Mouse (Mus musculus) kidney, postnatal 14 days (tissue): Measurements from ENCODE around the gene Rrm2.
"Not testable (repeated sequence)": the region's sequence is repeated elsewhere in the genome, so short reads cannot be mapped to it uniquely, and the experiment has no call there.

ENCODE experiments used
- DNase-seq: peaks from one replicate; pipeline ENCODE4 v3.0.0; 2022; ENCODE audit warnings: mixed read lengths

Gene Rrm2

DNA sequence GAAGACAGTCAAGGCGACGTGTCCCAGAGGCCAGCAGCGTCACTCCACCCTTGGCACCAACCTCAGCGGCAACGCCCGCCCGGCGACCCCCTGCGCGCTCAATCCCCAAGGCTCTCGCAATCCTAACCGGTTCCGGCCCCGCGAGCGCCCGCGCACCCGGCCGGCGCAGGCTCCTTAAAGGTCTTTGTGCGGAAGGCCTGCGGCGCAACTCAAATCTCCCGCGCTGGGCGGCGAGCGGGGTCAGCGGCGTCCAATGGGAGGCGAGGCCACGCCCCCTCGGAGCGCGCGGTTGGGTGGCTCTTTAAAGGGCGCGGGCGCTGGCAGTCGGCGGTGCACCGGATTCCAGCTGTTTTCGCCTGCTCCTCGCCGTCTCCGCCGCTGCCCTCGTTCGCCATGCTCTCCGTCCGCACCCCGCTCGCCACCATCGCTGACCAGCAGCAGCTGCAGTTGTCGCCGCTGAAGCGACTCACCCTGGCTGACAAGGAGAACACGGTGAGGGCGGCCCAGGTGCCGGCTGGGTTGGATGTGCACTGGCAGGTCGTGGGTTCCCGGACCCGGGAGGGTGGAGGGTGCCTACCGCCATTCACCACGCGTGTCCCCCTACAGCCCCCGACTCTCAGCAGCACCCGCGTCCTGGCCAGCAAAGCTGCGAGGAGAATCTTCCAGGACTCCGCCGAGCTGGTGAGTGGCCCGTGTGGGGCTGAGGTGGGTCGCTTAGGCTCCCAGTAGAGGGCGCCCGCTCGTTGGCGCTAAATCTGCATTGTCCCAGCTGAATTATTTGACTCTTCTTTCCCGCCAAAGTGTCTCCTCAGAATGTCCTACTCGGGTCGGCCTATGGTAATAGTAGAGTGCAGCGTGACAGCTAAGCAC lies at the start of gene Rrm2:
Gene Rrm2, plus strand, starts transcription at position 288 of the 870 bp plus-strand sequence.
- DNase-seq = peak; percentile 96

DNA sequence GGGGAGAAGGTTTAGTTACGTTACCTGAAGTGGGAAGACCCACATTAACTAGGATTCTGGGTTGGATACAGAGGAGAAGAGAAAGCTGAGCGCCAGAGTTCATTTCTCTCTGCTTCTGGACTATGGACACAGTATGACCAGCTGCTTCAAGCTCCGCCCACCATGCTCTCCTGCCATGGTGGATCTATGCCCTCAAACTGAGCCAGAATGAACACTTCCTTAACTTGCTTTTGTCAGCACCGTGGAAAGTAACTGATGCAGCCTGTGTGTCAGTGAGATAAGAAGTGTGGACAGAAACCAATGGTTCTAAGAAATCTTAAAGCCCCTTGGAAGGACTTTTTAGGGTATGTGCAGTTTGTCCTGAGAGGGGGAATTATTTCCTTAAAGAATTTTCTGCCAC lies 49.0 kb upstream of the Rrm2 start:
- DNase-seq = peak; percentile 59

DNA sequence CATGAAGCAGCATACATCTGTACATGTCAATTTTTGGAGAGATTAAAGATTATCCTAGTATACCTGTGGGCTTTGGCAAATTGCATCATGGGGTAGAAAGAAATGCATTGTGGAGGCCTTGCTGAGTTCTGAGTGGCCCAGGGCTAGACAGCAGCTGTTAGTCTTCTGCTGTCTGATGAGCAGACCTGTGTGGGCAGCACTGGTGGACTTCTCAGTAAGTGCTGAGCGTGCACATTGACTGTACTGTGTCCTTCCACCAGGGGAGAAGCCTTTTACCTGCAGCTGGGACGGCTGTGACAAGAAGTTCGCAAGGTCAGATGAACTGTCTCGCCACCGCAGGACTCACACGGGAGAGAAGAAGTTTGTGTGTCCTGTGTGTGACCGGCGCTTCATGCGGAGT lies 48.1 kb upstream of the Rrm2 start:
- DNase-seq = no peak

DNA sequence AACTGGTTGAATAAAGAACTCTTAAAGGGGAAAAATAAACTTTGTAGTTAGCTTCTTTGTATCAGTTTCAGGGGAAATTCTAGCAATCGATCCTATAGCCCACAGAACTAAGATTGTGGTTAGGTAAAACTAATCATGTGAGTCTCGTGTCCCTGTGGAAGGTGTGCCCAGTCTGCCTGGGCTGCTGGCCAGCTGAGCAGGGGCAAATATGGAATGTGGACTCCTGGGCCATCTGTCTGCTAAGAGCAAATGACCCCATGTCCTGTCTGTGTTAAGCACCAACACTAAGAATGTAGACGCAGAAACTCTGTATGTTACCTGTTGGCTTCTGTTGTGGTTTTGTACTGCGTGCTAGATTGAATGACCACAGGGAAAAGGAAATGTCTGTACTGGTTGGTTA lies 46.9 kb upstream of the Rrm2 start:
- peak; percentile 69 for DNase-seq

DNA sequence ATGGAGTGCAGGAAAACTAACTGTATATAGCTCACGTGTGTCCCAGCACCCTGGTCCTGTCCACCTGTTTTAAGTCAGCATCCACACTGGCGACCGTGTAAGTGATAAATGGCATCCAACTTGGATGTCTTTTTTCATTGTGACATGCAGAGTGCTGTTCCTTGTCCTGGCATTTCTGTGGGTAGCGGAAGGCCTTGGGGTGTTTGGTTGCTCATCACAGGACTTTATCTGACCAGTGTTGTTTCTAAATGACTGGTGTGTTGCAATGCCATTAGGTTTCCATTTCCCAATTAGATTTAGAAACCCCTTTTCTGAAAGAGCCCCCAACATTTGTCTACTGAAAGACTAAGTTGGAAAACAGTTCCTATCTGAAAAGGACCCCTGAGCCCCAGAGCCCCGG lies 45.9 kb upstream of the Rrm2 start:
- no peak for DNase-seq

DNA sequence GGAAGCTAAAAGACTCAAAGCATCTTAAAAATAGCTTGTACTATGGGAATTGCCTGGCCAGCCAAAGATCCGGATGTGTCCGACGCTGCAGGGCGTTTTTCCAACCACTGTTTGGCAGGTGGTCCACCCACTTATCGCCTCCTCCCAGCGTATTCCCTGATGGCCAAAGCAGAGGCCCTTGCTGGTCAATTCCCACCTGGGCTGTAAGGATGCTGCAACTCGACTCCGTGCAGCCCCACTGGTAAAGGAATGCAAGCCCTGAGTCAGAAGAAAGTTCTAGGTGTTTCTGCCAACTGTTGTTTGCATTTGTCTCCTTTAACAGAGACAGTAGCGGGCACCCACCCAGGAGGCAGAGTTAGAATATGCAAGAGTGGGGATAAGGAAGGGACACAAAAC lies 27.9 kb upstream of the Rrm2 start:
- DNase-seq = peak; percentile 40

DNA sequence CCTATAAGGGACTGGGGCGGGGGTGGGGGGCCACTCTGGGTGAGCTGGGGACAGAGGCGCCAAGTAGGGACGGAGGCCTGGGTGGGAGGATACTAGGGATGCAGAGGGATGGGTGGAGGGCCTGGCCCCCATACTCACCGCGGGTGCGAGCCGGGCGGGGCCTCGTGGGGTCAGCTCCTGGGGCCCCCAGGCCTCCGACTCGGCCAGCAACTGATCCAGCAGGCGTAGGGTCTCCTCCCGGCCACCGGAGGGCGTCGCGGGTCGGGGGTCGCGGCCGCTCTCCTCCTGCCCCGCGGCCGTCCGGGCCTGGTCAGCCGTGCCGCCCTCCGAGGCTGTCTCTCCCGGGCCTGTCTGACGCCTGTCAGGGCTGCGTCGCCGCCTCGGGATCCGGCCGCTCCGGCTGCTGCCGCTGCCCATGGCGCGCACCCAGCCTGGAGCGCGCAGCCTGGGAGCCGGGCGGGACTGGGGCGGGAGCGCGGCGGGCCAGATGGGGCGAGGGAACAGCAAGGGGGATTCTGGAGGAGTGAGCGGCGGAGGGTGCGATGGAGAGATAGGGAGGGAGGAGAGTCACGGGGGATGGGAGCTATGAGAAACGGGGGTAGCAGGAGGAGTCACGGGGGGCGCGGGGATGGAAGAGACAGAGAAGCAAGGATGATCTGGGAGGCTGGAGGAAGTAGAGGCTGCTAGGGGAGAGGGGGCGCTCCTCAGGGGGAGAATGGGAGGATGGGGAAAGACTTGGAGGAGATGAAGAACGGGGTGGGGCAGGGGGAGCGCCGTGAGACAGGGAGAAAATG lies 27.4 kb upstream of the Rrm2 start:
- DNase-seq = peak; percentile 44

DNA sequence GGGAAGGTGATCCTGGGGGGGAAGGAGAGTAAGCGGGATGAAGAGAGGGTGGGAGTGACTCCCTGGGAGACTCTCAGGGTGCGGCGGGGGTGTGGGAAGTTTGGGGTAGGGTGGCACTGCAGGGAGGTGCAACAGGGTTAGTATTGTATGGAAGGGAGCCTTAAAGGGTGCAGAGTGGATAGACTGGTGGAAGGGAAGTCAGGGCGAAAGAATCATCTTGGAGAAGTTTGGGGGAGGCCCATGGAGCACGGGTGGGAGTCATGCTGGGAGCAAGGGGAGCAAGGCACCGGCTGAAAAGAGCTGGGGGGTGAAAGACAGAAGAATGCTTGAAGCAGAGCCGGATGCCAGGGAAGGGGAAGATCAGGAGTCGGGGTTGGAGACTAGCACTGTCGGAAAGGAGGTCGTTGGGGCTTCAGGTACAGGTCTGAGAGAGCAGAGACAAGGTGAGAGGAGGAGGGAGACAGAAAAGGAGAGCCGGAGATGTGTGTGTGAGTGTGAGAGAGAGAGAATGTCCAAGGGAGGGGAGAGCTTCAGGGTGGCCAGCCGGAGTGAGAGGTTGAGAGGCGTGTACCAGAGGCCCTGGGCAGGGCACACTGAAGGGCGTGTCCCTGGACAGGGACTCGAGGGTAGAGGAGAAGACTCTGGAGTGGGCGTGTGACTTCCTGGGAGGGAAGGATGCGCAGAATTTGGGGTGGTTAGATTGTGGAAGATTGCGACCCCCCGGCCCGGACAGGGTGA lies 26.6 kb upstream of the Rrm2 start, which contains the start of gene Cys1:
Gene Cys1, minus strand, starts transcription at position 528 of the 738 bp plus-strand sequence.
- peak; percentile 82 for DNase-seq

DNA sequence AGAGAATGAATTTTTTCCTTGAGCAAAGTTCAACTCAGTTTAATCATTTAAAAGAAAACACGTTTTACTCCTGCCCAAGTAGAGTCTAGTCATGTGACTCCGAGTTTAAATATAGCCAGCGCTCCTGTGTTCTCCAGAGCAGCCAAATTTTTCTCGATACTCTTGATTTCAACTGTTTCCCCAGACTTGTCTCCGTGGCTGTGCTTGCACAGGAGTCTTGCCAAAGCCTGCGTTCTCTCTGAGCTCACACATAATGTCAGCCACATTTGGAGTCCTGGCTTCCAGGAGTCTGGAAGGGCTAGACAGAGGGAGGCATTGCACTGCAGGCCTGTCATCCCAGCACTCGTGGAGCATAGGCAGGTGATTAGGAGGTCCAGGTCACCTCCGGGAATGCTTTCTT lies 25.5 kb upstream of the Rrm2 start:
- DNase-seq = peak; percentile 77

DNA sequence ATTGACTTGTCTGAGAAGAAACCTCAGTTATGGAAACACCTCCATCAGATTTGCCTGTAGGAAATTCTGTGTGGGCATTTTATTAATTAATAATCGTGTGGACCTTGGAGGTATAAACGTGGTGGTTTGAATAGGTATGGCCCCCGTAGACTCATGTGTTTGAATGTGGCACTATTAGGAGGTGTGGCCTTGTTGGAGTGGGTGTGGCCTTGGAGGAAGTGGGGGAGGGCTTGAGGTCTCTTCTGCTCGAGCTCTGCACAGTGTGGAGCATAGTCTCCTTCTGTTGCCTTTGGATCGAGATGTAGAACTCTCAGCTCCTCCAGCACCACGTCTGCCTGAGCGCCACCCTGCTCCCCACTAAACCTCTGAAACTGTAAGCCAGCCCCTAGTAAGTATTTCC lies 24.6 kb upstream of the Rrm2 start:
- DNase-seq = no peak

DNA sequence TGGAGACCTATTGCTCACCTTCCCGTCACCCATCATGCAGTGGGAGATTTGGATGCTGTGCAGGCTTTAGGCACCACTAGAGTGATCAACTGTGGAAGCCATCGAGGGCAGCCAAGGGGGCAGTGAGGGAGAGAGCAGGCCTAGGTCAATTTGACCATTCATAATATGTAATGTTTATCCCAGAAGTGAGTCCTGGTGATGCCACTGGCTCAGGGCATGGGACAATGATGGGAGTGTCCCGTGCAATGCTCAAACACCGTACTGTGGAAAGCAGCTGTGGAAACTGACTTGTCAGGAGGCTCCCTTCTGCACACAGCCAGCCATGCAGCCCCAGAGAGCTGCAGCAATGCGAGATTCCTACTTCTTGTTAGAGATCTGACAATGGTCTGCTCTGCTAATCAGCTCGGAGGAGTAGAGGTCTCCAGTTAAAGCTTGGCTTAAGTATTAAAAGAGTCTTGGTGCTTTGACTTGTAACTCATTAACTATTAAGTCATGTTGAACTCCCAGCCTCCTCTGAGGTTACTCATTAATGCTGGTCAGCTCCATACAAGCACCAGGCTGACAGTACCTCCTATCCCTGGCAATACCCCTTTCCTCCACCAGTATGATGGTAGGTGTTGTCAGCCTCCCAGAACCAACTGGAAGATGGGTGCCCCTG lies 21.9 kb upstream of the Rrm2 start:
- DNase-seq = peak; percentile 78

DNA sequence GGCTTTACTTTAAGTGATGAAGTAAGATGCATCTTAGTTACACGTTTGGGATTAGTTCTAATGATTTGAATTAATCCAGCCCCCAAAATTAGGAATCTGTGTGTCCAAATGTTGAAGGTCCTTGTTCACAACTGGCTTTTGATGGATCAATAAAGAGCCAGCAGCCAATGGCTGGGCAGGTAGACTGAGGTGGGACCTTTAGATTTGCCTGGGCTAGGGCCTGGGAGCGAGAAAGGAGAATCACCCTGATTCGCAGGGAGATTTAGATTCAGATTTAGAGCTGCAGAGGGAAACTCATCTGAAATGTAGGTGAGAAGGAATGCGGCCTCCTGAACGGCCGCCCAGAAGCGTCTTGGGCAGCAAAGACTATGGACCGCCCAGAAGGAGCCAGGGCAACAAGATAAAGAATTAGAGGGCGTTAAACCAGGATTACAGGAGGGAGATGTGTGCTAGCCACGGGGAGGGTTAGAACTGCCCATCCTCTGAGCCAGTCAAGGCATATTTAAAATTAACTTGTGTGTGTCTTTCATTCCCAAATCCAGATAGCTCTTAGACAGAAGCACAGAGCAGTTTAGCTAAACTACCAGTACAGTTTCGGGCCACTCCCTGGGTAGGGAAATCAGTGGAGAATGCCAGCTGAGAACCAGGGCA lies 21.2 kb upstream of the Rrm2 start:
- DNase-seq = no peak

DNA sequence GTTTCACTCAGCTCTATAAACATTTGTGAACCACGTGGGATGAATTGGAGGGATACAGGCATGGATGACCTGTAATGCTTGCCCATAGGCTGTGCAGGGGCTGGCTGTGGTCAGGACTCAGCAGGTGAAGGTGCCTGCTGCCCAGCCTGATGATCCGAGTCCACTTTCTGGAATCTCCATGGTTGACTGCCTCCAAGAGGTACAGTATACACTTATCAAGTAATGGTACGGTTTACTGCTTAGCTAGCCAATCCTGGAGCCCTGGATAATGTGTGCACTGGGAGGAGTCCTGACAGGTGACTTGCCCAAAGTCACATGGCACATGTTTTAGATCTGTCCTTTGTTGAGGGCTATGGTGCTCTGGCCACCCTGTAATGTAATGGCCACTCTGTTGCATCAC lies 17.7 kb upstream of the Rrm2 start:
- peak; percentile 68 for DNase-seq

DNA sequence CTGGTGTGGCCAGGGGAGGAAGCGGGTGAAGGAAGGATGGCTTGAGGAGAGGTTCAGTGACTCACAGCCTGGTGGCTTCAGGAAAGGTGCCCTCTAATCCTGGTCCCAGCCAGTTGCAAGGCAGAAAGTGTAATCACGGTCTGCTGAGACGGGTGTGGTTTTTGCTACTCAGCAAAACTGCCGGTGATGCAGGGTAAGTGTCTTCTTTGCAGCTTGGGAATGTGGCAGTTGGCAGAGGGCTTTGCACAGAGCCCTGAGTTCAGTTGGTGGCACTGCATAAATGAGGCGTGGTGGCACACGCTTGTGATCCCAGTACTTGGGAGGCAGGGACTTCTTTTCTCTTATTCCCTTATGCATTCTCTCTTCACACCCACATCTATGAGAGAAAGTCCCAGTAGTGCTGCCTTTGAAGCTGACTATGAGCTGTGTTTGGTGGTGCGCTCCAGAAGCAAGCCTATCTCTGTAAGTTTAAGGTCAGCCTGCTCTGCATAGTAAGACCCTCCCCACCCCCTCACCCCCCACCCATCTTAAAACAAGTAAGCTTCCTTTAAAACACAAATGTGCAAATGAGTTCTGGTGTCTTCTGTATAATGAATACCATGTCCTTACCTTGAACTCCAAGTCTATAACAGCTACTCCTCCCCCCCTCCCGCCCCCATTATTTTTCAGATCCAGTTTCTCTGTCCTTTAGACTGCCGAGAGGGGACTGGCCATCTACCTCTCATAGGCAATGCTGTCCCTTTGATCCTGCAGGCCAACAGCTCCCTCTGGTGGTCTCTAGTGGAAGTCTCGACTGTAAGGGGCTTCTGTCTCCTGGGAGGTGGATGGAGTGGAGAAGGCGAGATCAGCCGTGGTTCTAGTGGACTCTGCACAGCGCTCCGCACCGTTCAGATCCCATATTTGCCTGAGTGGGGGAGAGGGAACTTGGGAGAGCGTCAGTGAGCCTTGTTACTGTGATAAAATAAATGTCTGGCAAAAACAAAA lies 11.2 kb upstream of the Rrm2 start:
- DNase-seq = peak; percentile 92

DNA sequence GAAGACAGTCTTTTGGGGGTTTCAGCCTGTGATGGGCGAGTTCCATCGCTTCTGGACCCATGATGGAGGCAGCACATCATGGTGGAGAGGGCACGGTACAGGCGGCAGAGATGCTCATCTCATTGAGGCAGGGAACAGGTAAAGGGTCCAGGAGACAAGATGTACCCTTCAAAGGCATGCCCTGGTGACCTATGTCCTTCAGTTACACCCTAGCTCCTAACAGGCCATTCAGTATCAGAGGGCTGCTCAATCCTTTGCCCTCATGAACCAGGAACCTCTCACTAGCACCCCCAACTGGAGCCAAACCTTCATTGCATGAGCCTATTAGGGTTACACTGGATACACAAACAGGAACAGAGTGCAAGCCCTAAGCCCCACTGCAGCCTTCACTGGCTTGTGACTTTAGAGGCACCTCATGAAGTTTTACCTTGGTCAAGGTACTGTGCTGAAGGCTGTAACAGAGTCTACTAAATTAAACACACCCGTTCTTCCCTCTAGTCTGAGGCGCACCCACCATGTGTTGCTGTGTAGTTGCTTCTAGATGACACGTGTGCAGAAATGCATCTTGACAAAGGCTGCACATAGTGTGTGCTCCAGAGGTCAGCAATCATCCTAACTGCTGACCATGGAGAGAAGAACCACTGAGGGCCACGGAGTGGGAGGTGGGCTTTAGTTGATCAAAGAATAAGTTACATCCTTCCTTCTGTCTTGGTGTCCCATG lies 10.4 kb upstream of the Rrm2 start:
- DNase-seq = no peak

DNA sequence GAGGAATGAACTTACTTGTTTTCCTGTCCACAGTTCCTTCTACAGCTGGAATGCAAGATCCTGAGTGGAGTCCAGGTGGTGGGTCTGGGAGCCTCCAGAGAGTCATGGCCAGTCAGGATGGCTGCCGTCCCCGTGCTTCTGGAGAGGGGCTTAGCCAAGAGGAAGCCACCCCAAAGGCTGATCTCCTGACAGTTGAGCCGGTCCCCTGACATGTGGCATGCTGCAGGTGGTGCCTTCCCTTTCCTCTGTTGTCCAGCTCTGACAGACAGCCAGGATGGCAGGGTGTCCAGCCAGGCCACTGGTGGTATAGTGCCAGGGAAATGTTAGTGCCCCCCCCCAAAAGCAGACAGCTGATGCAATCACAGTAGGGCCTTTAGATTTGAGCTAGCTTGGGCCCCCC lies 9.5 kb upstream of the Rrm2 start:
- DNase-seq = no peak

DNA sequence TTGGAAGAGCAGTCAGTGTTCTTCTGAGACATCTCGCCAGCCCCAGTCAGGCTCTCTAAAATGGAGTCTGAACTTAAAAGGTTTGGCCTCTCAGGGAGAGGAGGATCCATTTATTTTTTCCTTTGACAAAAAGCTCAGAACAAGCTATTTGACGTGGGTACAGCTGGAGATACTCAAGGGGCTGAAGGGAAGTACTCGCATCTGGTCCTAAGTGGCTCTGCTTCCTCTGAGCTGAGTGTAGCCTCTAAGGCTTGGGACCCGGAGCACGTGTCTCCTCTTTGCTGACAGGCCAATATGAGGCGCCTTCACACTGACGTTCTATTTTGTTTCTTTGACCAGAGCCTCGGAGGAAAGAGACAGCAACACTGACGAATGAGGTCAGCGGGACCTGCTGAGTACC lies 8.5 kb upstream of the Rrm2 start:
- no peak for DNase-seq

DNA sequence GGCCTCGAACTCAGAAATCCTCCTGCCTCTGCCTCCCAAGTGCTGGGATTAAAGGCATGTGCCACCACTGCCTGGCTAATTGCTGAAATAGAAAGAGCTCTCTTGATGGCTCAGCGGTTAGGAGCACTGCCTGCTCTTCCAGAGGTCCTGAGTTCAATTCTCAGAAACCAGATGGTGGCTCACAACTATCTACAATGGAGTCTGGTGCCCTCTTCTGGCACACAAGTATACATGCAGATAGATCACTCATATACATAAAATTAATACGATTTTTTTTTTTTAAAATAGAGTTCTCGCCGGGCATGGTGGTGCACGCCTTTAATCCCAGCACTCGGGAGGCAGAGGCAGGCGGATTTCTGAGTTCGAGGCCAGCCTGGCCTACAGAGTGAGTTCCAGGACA lies 6.4 kb upstream of the Rrm2 start:
- not testable (repeated sequence) for DNase-seq

DNA sequence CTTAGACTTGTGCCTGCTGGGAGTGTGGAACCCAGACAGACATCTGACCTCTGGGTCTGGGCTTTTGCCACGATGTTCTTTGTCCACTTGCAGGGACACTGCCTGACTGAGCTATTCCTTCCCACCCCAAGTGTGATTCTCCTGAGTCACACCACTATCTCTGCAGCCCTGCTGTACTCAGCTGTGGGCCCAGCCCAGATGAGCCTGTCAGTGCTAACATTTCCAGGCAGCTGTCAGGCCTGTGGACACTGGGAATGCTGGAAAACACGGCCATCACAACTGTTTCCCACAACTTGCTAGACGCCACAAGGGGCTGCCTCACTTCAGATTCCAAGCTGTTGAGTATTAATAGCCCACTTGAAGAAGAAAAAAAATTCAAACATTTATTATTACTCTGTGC lies 5.0 kb upstream of the Rrm2 start:
- no peak for DNase-seq
